Mouse (Mus musculus) limb, embryonic 13.5 days (tissue): ENCODE measurements at regions not wholly inside any gene's neighbourhood (a gene's known extent, or its start where the extent isn't known, plus 50 kb on each side); places are given as distances from the start of the nearest gene placed in this dataset.

ENCODE experiments used
- ATAC-seq: fragments of 200-750 bp; cut with Nextera tagmentation; 2 replicates; pipeline ENCODE4 v1.8.0; 2017; ENCODE audit warnings: low read depth, moderate number of reproducible peaks, moderate TSS enrichment; ENCODE audit not compliant: low FRiP score
- H3K27ac ChIP-seq: fragments of 300-500 bp; sonication (generic); 2 replicates; pipeline ENCODE4 v1.5.1; 2015; ENCODE audit warnings: inconsistent platforms, mild to moderate bottlenecking, moderate library complexity
- H3K27me3 ChIP-seq: fragments of 300-500 bp; sonication (generic); 2 replicates; pipeline ENCODE4 v1.6.1; 2015; ENCODE audit warnings: mild to moderate bottlenecking, inconsistent platforms
- H3K36me3 ChIP-seq: fragments of 300-500 bp; sonication (generic); 2 replicates; pipeline ENCODE4 v1.6.1; 2015; ENCODE audit warnings: inconsistent platforms, mild to moderate bottlenecking, moderate library complexity
- H3K4me1 ChIP-seq: fragments of 300-500 bp; sonication (generic); 2 replicates; pipeline ENCODE4 v1.6.1; 2015; ENCODE audit warnings: inconsistent platforms
- H3K4me2 ChIP-seq: fragments of 300-500 bp; sonication (generic); replicated peaks from 2 replicates; pipeline ENCODE4 v1.6.1; 2015; ENCODE audit warnings: inconsistent platforms, mild to moderate bottlenecking, moderate library complexity
- H3K4me3 ChIP-seq: fragments of 300-500 bp; sonication (generic); 2 replicates; pipeline ENCODE4 v1.5.1; 2015; ENCODE audit warnings: moderate library complexity, mild to moderate bottlenecking, inconsistent platforms
- H3K9ac ChIP-seq: fragments of 300-500 bp; sonication (generic); 2 replicates; pipeline ENCODE4 v1.6.1; 2015; ENCODE audit warnings: mild to moderate bottlenecking, inconsistent platforms
- H3K9me3 ChIP-seq: fragments of 300-500 bp; sonication (generic); 2 replicates; pipeline ENCODE4 v1.6.1; 2016; ENCODE audit warnings: inconsistent platforms
- WGBS: fragments of 180-500 bp; shearing (Covaris S2); methylation state at CpG from one replicate; pipeline ENCODE4 v1.1.7; 2015; 5-methylcytosine and 5-hydroxymethylcytosine counted together

GRCm38 (mm10) chr1:56453756-56454155, 183.5 kb downstream of the Hsfy2 start:
- Histone ChIP-seq H3K9me3 (no peaks in the 10 kb centered on the region), H3K9ac (no peak overlapping the region), H3K4me2 (no peak overlapping the region), H3K27me3 (no peaks in the 10 kb centered on the region), H3K4me3 (no peak overlapping the region), H3K27ac (no peak overlapping the region), H3K4me1 (no peaks in the 10 kb centered on the region), H3K36me3 (no peaks in the 10 kb centered on the region)
- ATAC-seq: no peak
- 82% methylated on average over 3 of the region's 3 CpGs for WGBS

GRCm38 (mm10) chr1:56442835-56443234, 194.4 kb downstream of the Hsfy2 start:
- no peaks in the 10 kb centered on the region for H3K9me3 ChIP-seq
- 63% methylated on average over 1 of the region's 1 CpGs for WGBS

DNA sequence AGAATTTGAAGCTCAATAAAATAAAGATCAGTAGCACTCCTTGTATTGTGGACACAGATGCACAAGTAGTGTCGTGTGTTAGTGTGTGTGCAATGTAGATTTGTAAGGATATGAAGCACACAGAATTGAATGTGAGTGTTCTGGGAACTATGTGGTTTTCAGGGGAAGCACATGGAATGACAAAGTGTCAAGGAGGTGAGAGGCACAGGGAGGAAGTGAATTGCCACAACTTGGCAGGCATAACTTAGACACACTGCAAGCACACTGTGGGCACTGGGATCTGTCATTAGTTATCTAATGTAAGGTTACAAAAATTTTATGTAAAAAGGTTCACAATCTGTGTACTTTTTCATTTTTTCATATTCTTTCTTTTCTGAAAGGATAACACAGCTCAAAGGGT, 230.4 kb downstream of the Hsfy2 start:
- Histone ChIP-seq H3K27ac (no peak overlapping the region), H3K9ac (no peak overlapping the region), H3K4me1 (no peaks in the 10 kb centered on the region), H3K36me3 (no peaks in the 10 kb centered on the region), H3K9me3 (no peaks in the 10 kb centered on the region), H3K4me2 (no peak overlapping the region), H3K4me3 (no peak overlapping the region), H3K27me3 (no peaks in the 10 kb centered on the region)
- ATAC-seq: no peak
- WGBS: 85% methylated on average over 1 of the region's 1 CpGs

More at GRCm38 (mm10) chr1:56442835-56443234, 194.4 kb downstream of the Hsfy2 start:
- no peaks in the 10 kb centered on the region for H3K36me3 ChIP-seq
- no peak overlapping the region for H3K4me2 ChIP-seq
- H3K27me3 ChIP-seq: no peaks in the 10 kb centered on the region
- no peak overlapping the region for H3K27ac ChIP-seq
- no peak overlapping the region for H3K4me3 ChIP-seq
- no peaks in the 10 kb centered on the region for H3K4me1 ChIP-seq
- ATAC-seq: no peak
- H3K9ac ChIP-seq: no peak overlapping the region

GRCm38 (mm10) chr1:56403351-56403750, 233.9 kb downstream of the Hsfy2 start:
- H3K27me3 ChIP-seq: no peaks in the 10 kb centered on the region
- H3K9ac ChIP-seq: no peak overlapping the region
- H3K27ac ChIP-seq: no peak overlapping the region
- ATAC-seq: no peak
- no peak overlapping the region for H3K4me2 ChIP-seq
- 88% methylated on average over 2 of the region's 2 CpGs for WGBS
- H3K36me3 ChIP-seq: no peaks in the 10 kb centered on the region
- no peaks in the 10 kb centered on the region for H3K4me1 ChIP-seq
- no peak overlapping the region for H3K4me3 ChIP-seq
- H3K9me3 ChIP-seq: no peaks in the 10 kb centered on the region

DNA sequence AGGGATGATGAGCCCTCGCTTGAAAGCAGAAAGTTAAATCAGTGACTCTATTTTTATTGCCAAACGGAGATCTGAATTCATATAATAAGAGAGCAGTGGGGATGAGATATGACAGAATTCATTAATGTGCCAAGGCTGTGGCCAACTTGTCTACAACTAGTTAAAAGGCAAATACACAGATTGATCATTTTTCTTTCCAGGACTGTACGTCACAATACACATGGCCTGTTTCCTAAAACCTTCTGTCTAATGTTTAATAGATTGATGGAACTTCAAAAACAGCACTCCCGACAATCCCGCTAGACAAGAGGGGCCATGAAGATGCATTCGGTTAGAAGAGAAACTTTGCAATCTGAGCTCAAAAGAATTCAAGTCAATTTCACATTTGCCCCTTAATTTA, 241.4 kb downstream of the Hsfy2 start:
- no peaks in the 10 kb centered on the region for H3K27me3 ChIP-seq
- no peaks in the 10 kb centered on the region for H3K36me3 ChIP-seq
- H3K9ac ChIP-seq: no peak overlapping the region
- 82% methylated on average over 6 of the region's 6 CpGs for WGBS
- H3K4me3 ChIP-seq: no peak overlapping the region
- no peak for ATAC-seq
- no peak overlapping the region for H3K4me2 ChIP-seq
- no peaks in the 10 kb centered on the region for H3K4me1 ChIP-seq
- no peaks in the 10 kb centered on the region for H3K9me3 ChIP-seq
- no peak overlapping the region for H3K27ac ChIP-seq

DNA sequence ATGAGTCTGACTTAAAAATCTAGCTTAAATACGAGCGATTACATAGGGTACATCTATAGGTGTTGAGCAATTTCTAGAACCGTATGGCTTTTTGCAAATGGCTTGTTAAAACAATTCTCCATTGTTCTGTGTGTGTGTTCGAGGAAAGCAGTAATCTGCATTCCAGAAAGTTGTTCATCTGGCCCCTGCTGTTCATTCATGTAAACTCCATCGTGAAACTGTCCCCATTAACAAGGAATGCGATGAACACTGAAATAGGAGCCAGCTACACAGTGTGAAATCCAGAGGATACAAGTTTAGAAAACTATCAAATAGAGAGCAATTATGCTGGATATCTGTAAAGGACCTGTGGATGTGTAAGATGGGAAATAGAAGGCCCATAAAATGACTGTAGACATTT, 250.1 kb downstream of the Hsfy2 start:
- no peaks in the 10 kb centered on the region for H3K27me3 ChIP-seq
- no peaks in the 10 kb centered on the region for H3K4me1 ChIP-seq
- H3K4me3 ChIP-seq: no peak overlapping the region
- no peak for ATAC-seq
- H3K4me2 ChIP-seq: no peak overlapping the region
- H3K9ac ChIP-seq: no peak overlapping the region
- no peaks in the 10 kb centered on the region for H3K36me3 ChIP-seq
- H3K27ac ChIP-seq: no peak overlapping the region
- 43% methylated on average over 6 of the region's 6 CpGs for WGBS
- no peaks in the 10 kb centered on the region for H3K9me3 ChIP-seq

DNA sequence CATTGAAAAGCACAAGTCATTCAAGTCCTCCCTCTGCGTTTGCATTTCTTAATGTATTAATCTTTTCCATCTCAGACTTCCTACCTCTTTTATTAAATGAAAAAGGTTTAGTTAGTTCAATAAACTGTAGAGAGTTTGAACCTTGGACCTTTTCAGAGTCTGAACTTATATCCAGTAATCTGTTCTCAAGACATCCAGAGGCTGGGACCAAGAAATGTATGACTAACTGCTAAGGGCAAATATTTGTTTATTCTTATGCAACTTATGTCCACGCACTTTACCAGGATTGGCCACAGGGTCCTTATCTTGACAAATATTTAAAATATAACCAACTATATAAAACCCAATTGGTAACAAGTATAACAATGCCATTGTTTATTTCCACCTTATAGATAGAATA, 270.9 kb downstream of the Hsfy2 start:
- Histone ChIP-seq H3K4me2 (no peak overlapping the region), H3K36me3 (no peaks in the 10 kb centered on the region), H3K27me3 (no peaks in the 10 kb centered on the region), H3K9ac (no peak overlapping the region), H3K27ac (no peak overlapping the region), H3K4me3 (no peak overlapping the region), H3K4me1 (no peaks in the 10 kb centered on the region), H3K9me3 (no peaks in the 10 kb centered on the region)
- WGBS: 91% methylated on average over 2 of the region's 2 CpGs
- ATAC-seq: no peak

GRCm38 (mm10) chr1:56360857-56361256, 276.4 kb downstream of the Hsfy2 start:
- H3K27me3 ChIP-seq: no peaks in the 10 kb centered on the region
- no peak overlapping the region for H3K4me2 ChIP-seq
- H3K27ac ChIP-seq: no peak overlapping the region
- H3K4me1 ChIP-seq: no peaks in the 10 kb centered on the region
- H3K36me3 ChIP-seq: no peaks in the 10 kb centered on the region
- H3K9ac ChIP-seq: no peak overlapping the region
- 69% methylated on average over 5 of the region's 5 CpGs for WGBS
- peak; percentile 40; the same call in 1 of the 2 replicates for ATAC-seq
- no peak overlapping the region for H3K4me3 ChIP-seq
- no peaks in the 10 kb centered on the region for H3K9me3 ChIP-seq

- no peak overlapping the region for H3K4me2 ChIP-seq
- no peaks in the 10 kb centered on the region for H3K4me1 ChIP-seq
- no peaks in the 10 kb centered on the region for H3K9me3 ChIP-seq
- H3K9ac ChIP-seq: no peak overlapping the region
- no peak overlapping the region for H3K4me3 ChIP-seq
- WGBS: 58% methylated on average over 4 of the region's 4 CpGs
- H3K36me3 ChIP-seq: no peaks in the 10 kb centered on the region
- H3K27me3 ChIP-seq: no peaks in the 10 kb centered on the region
- no peak overlapping the region for H3K27ac ChIP-seq
- no peak for ATAC-seq
Observed at GRCm38 (mm10) chr1:56346638-56347037, 290.6 kb downstream of the Hsfy2 start.

DNA sequence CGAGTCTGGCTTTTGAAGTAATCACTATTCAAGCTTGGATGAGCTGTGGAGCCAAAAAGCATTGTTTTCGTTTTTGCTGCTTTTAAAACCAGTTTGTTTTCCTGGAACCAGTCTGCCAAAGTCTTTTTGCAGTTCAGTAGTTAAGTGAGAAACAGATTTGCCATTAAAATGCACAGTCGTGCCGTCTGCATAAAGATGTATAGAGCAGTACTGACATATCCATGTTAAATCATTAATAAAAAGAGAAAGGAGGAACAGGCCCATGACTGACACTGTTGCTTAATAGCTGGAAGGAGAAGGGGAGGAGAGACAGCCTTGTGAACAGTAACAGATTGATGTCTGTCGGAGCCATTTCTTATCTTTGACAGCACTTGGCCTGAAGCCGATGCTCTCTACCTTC, 292.3 kb downstream of the Hsfy2 start:
- Histone ChIP-seq H3K36me3 (no peaks in the 10 kb centered on the region), H3K9ac (no peak overlapping the region), H3K27ac (no peak overlapping the region), H3K4me1 (no peaks in the 10 kb centered on the region), H3K27me3 (no peaks in the 10 kb centered on the region), H3K9me3 (no peaks in the 10 kb centered on the region), H3K4me3 (no peak overlapping the region), H3K4me2 (no peak overlapping the region)
- ATAC-seq: no peak
- 63% methylated on average over 6 of the region's 6 CpGs for WGBS

DNA sequence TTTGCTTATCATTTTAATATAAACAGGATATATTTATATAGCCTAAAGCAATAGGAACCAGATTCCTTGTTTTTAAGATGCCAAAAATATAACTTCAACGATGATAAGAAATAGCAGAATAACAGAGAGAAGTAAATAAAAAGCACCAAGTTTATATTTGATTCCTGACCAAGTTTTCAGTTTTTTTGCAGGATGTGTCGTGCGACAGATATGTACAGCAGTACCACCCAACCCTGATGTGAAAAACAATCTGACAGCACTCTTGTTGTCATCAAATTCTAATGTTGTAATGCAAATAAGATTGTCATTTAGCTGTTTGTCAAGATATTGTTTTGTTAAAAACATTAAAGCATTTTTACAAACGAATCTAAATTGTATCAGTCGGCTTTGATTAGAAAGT, 309.9 kb downstream of the Hsfy2 start:
- Histone ChIP-seq H3K36me3 (no peaks in the 10 kb centered on the region), H3K4me1 (no peaks in the 10 kb centered on the region), H3K9me3 (no peaks in the 10 kb centered on the region), H3K9ac (no peak overlapping the region), H3K27me3 (no peaks in the 10 kb centered on the region), H3K4me3 (no peak overlapping the region), H3K27ac (no peak overlapping the region), H3K4me2 (no peak overlapping the region)
- 84% methylated on average over 5 of the region's 5 CpGs for WGBS
- no peak for ATAC-seq

DNA sequence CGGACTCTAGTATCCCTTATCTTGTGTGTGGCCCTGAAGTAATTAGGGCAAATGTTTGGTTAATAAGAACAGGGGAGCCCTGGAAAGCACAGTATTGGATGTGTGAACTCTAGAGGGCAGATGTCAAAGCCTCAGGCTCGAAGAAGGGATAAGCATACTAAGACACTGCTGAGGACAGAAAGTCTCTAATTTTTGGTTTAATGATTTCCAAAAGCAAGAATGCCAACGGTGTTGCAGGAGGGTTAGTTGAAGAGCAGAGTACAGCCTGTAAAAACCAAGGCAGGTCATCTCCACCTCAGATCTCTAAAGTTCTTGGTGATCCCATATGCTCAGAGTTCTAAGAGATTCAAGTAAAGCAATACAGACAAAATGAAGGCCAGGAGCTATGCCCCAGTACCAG, 328.6 kb downstream of the Hsfy2 start:
- no peaks in the 10 kb centered on the region for H3K36me3 ChIP-seq
- no peak overlapping the region for H3K4me3 ChIP-seq
- no peaks in the 10 kb centered on the region for H3K27me3 ChIP-seq
- ATAC-seq: no peak
- no peaks in the 10 kb centered on the region for H3K4me1 ChIP-seq
- H3K27ac ChIP-seq: no peak overlapping the region
- H3K4me2 ChIP-seq: no peak overlapping the region
- WGBS: 79% methylated on average over 3 of the region's 3 CpGs
- no peak overlapping the region for H3K9ac ChIP-seq
- no peaks in the 10 kb centered on the region for H3K9me3 ChIP-seq

- H3K4me1 ChIP-seq: peaks cover 5% of the 10 kb centered on the region; the same call in 1 of the 2 replicates
- H3K27ac ChIP-seq: no peak overlapping the region
- H3K36me3 ChIP-seq: no peaks in the 10 kb centered on the region
- no peak overlapping the region for H3K4me2 ChIP-seq
- no peak overlapping the region for H3K9ac ChIP-seq
- no peak overlapping the region for H3K4me3 ChIP-seq
- no peak for ATAC-seq
- 71% methylated on average over 2 of the region's 2 CpGs for WGBS
- H3K9me3 ChIP-seq: no peaks in the 10 kb centered on the region
- H3K27me3 ChIP-seq: no peaks in the 10 kb centered on the region
Observed at GRCm38 (mm10) chr1:56294391-56294790, 342.8 kb downstream of the Hsfy2 start.
